Mouse (Mus musculus): Measurements from ENCODE around the gene Cep55.

DNA sequence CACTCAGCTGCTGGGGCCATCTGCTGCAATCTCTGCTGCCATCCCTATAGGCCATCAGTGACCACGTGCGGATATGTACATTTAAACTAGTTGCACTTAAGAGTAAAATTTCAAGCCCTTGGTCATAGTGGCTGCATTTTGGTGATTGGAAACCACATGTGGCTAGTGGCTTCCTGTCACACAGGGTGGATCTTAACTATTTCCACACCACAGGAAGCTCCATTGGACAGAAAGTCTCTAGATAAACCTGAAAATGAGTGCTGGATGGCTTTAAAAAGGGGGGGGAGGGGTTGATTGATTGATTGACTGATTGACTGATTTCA, 21.1 kb upstream of the Cep55 start:
- TF ChIP-seq POLR2A (IDR thresholded peaks at IDR 0.05; ENCODE audit: low read depth, low read length) (no peak), CTCF (IDR thresholded peaks at IDR 0.05; ENCODE audit: extremely low read depth, insufficient read depth, insufficient read length, insufficient replicate concordance) (no peak)
